Mouse (Mus musculus): ENCODE results near the gene Ptprk. TPM values are rescaled to one million over a fixed set of nuclear protein-coding genes. Genes with fewer than 3 reads are reported as not detected.

Ptprk gene
- polyA plus RNA-seq, 1 experiment: 0.16 TPM

DNA sequence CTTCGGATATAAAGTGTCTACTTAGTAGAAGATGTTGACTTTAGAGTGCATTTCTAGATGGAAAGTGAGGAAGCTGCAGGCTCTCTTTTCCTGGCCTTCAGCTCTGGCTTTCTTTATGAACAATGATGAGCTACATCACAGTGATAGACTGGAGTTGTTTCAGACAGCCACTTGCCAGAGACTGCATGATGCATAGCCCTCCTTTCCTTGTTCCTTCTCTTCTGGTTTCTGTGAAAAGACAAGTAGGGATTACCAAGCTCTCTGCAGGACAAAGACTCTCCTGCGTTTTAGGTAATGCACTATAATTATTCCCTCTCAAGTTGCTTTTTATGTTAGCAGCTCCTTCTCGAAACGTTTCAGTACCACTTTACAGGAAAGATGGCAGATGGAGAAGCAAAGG is 176.8 kb downstream of the Ptprk start:
- Histone ChIP-seq H3K4me1 (no peaks in the 10 kb centered on the region), H3K9me3 (no peaks in the 10 kb centered on the region), H3K36me3 (replicated peaks; ENCODE audit: low read length) (no peaks in the 10 kb centered on the region), H3K4me3 (replicated peaks) (no peak overlapping the region), H3K27me3 (replicated peaks) (no peaks in the 10 kb centered on the region)
- TF ChIP-seq FLI1 (IDR thresholded peaks at IDR 0.05; ENCODE audit: low read length): no peak
- TF ChIP-seq GATA1 (IDR thresholded peaks at IDR 0.05; ENCODE audit: borderline replicate concordance, low read length): no peak

DNA sequence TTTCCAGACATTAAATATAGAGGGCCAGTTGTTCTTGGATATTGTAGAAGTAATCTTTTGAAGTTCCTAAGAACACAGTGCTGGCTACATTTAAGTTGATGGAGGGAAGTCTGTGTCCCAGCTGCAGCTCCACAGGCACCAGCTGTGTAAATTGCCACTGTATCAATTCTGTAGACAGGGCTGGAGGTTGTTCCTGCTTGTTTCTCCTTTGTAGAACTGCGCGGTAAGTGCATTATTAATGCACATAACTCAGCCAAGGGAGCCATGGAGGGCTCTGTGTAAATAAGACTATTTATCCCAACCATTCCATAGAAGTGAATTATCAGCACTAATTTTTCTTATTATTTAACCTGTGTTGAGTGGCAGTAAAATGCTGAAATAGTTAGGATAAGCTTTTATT is 186.0 kb downstream of the Ptprk start:
- Histone ChIP-seq H3K4me3 (replicated peaks) (no peak overlapping the region), H3K4me1 (no peaks in the 10 kb centered on the region), H3K27me3 (replicated peaks) (no peaks in the 10 kb centered on the region), H3K9me3 (no peaks in the 10 kb centered on the region), H3K36me3 (replicated peaks; ENCODE audit: low read length) (no peaks in the 10 kb centered on the region)
- TF ChIP-seq GATA1 (IDR thresholded peaks at IDR 0.05; ENCODE audit: borderline replicate concordance, low read length) (no peak), FLI1 (IDR thresholded peaks at IDR 0.05; ENCODE audit: low read length) (no peak)

DNA sequence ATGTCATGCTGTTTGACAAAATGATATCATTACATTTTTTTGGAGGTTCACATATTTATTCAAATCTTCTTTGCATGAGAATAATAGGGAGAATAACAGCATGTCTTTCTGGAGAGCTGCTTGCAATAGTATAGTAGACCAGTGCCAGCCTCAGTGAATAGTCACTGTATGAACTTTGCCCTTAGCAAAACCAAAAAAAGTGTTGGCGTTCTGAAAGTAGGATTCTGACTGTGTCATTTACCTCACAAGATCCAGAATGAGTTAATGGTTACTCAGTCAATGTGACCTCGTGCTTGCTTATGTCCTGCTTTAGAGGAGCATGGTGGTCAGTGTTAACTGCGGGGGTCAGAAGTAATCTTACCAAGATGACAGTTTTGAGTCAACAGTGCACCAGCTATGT is 187.5 kb downstream of the Ptprk start:
- Histone ChIP-seq H3K27me3 (replicated peaks) (no peaks in the 10 kb centered on the region), H3K36me3 (replicated peaks; ENCODE audit: low read length) (no peaks in the 10 kb centered on the region), H3K4me3 (replicated peaks) (no peak overlapping the region), H3K4me1 (no peaks in the 10 kb centered on the region), H3K9me3 (no peaks in the 10 kb centered on the region)
- TF ChIP-seq GATA1 (IDR thresholded peaks at IDR 0.05; ENCODE audit: borderline replicate concordance, low read length) (no peak), FLI1 (IDR thresholded peaks at IDR 0.05; ENCODE audit: low read length) (no peak)

DNA sequence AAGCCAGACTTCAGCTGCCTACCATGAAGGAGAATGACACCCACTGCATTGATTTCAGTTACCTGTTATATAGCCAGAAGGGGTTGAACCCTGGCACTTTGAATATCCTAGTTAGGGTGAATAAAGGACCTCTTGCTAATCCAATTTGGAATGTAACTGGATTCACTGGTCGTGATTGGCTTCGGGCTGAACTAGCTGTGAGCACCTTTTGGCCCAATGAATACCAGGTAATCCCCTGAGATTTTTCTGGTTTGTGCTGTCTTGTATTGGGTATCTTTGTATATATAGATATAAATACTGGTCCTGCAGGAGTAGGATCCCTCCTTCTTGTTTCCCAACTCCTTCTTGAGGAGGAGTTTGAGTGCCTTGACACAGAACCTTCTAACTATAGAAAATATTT is 188.9 kb downstream of the Ptprk start:
- H3K36me3 ChIP-seq (replicated peaks; ENCODE audit: low read length): no peaks in the 10 kb centered on the region
- no peaks in the 10 kb centered on the region for H3K9me3 ChIP-seq
- no peak overlapping the region for H3K4me3 ChIP-seq (replicated peaks)
- TF ChIP-seq GATA1 (IDR thresholded peaks at IDR 0.05; ENCODE audit: borderline replicate concordance, low read length): no peak
- no peak for TF ChIP-seq FLI1 (IDR thresholded peaks at IDR 0.05; ENCODE audit: low read length)
- no peaks in the 10 kb centered on the region for H3K27me3 ChIP-seq (replicated peaks)
- no peaks in the 10 kb centered on the region for H3K4me1 ChIP-seq

DNA sequence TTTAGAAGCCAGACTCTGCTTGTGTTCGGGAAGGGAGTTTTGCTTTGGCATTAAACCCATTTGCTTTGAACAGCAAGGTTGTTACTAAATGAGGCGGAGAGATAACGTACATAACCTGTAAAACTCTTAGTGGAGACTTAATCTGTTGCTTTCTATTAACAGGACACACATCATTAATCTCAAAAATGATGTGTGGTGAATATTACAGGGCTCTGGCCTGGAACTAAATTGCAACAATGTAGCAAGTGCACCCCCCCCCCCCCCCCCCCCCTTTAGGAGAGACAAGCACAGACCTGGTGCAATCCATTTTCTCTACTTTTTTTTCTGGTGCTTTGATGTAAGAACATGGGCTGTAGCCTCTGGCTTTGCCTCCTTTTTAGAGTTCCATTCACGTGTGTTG is 195.7 kb downstream of the Ptprk start:
- Histone ChIP-seq H3K4me1 (no peaks in the 10 kb centered on the region), H3K9me3 (no peaks in the 10 kb centered on the region)
- TF ChIP-seq GATA1 (IDR thresholded peaks at IDR 0.05; ENCODE audit: borderline replicate concordance, low read length) (no peak), FLI1 (IDR thresholded peaks at IDR 0.05; ENCODE audit: low read length) (no peak)

DNA sequence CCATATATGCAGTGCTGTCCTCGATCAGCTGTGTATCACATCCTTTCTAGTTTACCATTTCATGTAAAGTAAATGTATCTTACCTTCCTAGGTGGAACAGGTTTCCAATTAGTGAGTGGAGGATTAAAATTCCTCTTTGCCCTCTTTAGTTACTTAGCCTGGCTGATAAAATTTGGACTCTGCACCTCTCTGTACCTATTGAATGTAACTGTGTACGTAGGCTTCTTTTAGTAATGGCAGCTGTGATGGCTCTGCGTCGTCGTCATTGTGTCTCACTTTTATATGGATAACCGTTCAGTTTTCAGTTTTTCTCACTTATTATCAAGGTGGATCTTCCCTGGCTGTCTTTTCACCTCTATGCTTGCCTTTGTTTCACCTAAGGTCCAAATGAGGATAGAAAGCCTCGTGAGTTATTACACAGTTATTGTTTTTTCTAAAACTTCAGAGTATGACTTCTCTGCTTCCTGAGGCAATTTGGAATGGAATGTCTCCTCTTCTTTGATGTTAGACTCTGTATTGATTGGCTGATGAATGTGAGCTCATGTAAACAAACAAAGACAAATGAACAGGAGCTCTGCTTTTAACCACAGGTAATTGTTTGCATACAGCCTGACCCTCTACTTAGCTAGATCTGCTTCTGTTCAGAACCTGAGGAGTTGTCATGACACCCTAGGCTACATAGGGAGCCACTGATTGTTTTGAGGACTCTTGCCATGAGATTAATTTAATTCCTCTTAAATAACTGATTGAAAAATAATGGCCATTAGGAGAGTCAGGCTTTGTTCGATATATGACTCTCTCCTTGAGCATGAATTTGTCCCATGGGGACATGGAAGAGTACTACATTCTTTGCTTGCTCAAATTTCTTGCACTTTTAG is 197.3 kb downstream of the Ptprk start:
- H3K4me1 ChIP-seq: no peaks in the 10 kb centered on the region
- H3K27me3 ChIP-seq (replicated peaks): no peaks in the 10 kb centered on the region
- TF ChIP-seq FLI1 (IDR thresholded peaks at IDR 0.05; ENCODE audit: low read length) (no peak), GATA1 (IDR thresholded peaks at IDR 0.05; ENCODE audit: borderline replicate concordance, low read length) (no peak)
- H3K9me3 ChIP-seq: no peaks in the 10 kb centered on the region
- H3K4me3 ChIP-seq (replicated peaks): no peak overlapping the region
- H3K36me3 ChIP-seq (replicated peaks; ENCODE audit: low read length): no peaks in the 10 kb centered on the region

More for the DNA sequence above, 195.7 kb downstream of the Ptprk start:
- no peak overlapping the region for H3K4me3 ChIP-seq (replicated peaks)
- H3K27me3 ChIP-seq (replicated peaks): no peaks in the 10 kb centered on the region
- no peaks in the 10 kb centered on the region for H3K36me3 ChIP-seq (replicated peaks; ENCODE audit: low read length)

DNA sequence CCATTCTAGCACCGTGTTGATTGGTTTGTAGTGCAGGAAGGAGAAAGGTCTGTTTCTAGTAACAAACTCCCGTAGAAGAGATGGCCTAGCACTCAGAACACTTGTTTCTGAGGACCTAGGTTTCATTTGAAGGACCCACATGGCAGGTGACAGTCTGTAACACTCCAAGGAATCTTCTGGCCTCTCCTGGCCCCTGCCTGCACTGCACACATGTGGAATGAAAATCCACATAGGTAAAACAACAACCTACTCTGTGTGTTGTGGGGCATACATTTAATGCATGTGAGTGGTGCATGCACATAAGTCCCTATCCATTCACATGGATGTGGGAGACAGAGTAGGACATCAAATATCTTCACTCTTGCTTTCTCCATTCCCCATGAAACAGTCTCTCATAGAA is 204.1 kb downstream of the Ptprk start:
- no peaks in the 10 kb centered on the region for H3K4me1 ChIP-seq
- H3K4me3 ChIP-seq (replicated peaks): no peak overlapping the region
- no peaks in the 10 kb centered on the region for H3K36me3 ChIP-seq (replicated peaks; ENCODE audit: low read length)
- no peaks in the 10 kb centered on the region for H3K9me3 ChIP-seq
- TF ChIP-seq GATA1 (IDR thresholded peaks at IDR 0.05; ENCODE audit: borderline replicate concordance, low read length): no peak
- no peak for TF ChIP-seq FLI1 (IDR thresholded peaks at IDR 0.05; ENCODE audit: low read length)
- H3K27me3 ChIP-seq (replicated peaks): no peaks in the 10 kb centered on the region

DNA sequence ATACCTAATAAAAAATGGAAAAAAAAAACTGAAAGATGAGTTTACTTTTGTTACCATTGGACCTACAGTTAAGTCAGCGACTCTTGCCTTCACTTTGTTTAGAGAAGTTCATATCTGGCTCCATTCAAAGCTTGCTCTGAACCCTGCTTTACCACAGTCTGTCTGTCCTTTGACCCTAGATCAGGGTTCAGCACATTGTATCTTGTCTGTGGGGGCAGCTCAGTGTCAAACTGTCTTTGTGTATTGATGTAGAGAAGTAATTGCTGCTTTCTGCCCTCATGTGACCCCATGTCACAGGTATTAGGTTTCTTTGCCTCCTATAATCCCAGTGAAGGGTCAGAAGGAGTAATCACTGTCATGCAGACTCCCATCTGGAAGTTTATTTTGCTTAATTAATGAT is 222.9 kb downstream of the Ptprk start:
- Histone ChIP-seq H3K36me3 (replicated peaks; ENCODE audit: low read length) (no peaks in the 10 kb centered on the region), H3K4me1 (no peaks in the 10 kb centered on the region), H3K9me3 (no peaks in the 10 kb centered on the region), H3K4me3 (replicated peaks) (no peak overlapping the region), H3K27me3 (replicated peaks) (no peaks in the 10 kb centered on the region)
- TF ChIP-seq GATA1 (IDR thresholded peaks at IDR 0.05; ENCODE audit: borderline replicate concordance, low read length) (no peak), FLI1 (IDR thresholded peaks at IDR 0.05; ENCODE audit: low read length) (no peak)

DNA sequence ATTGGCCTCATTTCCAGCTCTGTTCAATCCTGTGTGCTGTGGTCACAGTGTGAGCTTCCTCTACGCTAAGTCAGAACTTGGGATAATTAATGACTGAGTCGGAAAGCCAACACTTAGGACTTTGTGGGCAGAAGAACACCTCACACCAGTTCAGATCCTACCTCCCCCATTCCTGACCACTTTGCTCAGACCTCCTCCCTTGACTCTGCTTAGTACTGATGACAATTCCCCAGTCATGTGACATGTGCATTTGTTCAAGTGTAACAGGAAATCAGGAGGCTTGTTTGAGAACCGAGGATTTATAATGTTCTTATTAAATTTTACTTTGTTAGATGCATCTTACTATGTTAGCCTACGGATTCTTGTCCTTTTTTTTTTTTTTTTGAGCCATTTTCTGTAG is 224.6 kb downstream of the Ptprk start:
- TF ChIP-seq GATA1 (IDR thresholded peaks at IDR 0.05; ENCODE audit: borderline replicate concordance, low read length) (no peak), FLI1 (IDR thresholded peaks at IDR 0.05; ENCODE audit: low read length) (no peak)
- no peaks in the 10 kb centered on the region for H3K27me3 ChIP-seq (replicated peaks)

DNA sequence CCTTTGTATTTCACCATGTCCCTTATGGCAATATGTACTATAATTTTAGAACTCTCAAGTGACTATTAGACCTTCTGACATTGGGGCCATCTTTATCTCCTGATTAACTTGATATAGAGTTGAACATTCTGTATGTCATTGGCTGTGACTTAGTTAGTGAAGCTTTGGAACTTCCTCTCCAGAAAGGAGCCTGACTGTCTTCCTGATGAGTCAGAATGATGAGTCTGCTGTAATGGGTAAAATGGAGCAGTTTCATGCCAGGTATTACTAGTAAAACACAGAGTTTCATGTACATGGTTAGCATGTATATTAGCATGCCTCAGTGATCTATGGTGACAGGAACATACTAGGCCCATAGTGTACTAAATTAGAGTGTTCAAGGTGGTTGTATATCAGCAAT is 229.2 kb downstream of the Ptprk start:
- H3K4me1 ChIP-seq: no peaks in the 10 kb centered on the region
- no peak overlapping the region for H3K4me3 ChIP-seq (replicated peaks)
- TF ChIP-seq GATA1 (IDR thresholded peaks at IDR 0.05; ENCODE audit: borderline replicate concordance, low read length) (no peak), FLI1 (IDR thresholded peaks at IDR 0.05; ENCODE audit: low read length) (no peak)
- no peaks in the 10 kb centered on the region for H3K9me3 ChIP-seq
- H3K27me3 ChIP-seq (replicated peaks): no peaks in the 10 kb centered on the region
- no peaks in the 10 kb centered on the region for H3K36me3 ChIP-seq (replicated peaks; ENCODE audit: low read length)

More for the DNA sequence above, 224.6 kb downstream of the Ptprk start:
- Histone ChIP-seq H3K4me3 (replicated peaks) (no peak overlapping the region), H3K36me3 (replicated peaks; ENCODE audit: low read length) (no peaks in the 10 kb centered on the region), H3K9me3 (no peaks in the 10 kb centered on the region), H3K4me1 (no peaks in the 10 kb centered on the region)

Data from megakaryocyte, embryonic 14.5 days (primary cell).